Mouse (Mus musculus) myocyte (in vitro differentiated cells): ENCODE measurements around the gene Tinf2.

Experiments used
- CEBPB ChIP-seq: IDR thresholded peaks from 2 replicates; pipeline ENCODE4 v1.6.1; 2011; ENCODE audit warnings: mild to moderate bottlenecking, moderate library complexity; ENCODE audit not compliant: poor library complexity, insufficient read depth, severe bottlenecking
- E2F4 ChIP-seq: IDR thresholded peaks from one replicate; pipeline ENCODE4 v1.6.1; 2011; ENCODE audit warnings: mild to moderate bottlenecking, control low read depth, moderate library complexity; ENCODE audit not compliant: insufficient read depth
- MAX ChIP-seq: IDR thresholded peaks from one replicate; pipeline ENCODE4 v1.6.1; 2011; ENCODE audit warnings: low read depth, mild to moderate bottlenecking, control low read depth
- MYOD1 ChIP-seq, 3 experiments: IDR thresholded peaks; one replicate each; pipeline ENCODE4 v1.6.1; 2011; ENCODE audit warnings: control low read depth in 2 of 3, low read depth in 2 of 3, mild to moderate bottlenecking in 2 of 3, moderate library complexity in 1 of 3; ENCODE audit not compliant: insufficient read length in 2 of 3, control insufficient read depth in 1 of 3
- MYOG ChIP-seq, 3 experiments: IDR thresholded peaks; one replicate each; pipeline ENCODE4 v1.6.1; 2011; ENCODE audit warnings: control low read depth in 2 of 3, low read depth in 2 of 3, mild to moderate bottlenecking in 2 of 3; ENCODE audit not compliant: insufficient read length in 2 of 3, control insufficient read depth in 1 of 3, insufficient read depth in 1 of 3
- POLR2A ChIP-seq: IDR thresholded peaks from one replicate; pipeline ENCODE4 v1.6.1; 2011; ENCODE audit warnings: low read depth, mild to moderate bottlenecking, control low read depth, moderate library complexity; ENCODE audit not compliant: insufficient read length
- POLR2AphosphoS2 ChIP-seq: IDR thresholded peaks from one replicate; pipeline ENCODE4 v1.6.1; 2011; ENCODE audit warnings: low read depth, control low read depth; ENCODE audit not compliant: insufficient read length
- REST ChIP-seq: IDR thresholded peaks from one replicate; pipeline ENCODE4 v1.6.1; 2011; ENCODE audit warnings: mild to moderate bottlenecking, control low read depth, moderate library complexity; ENCODE audit not compliant: insufficient read depth, insufficient read length
- SRF ChIP-seq: IDR thresholded peaks from one replicate; pipeline ENCODE4 v1.6.1; 2011; ENCODE audit warnings: low read depth; ENCODE audit not compliant: control insufficient read depth, insufficient read length
- TCF12 ChIP-seq: IDR thresholded peaks from one replicate; pipeline ENCODE4 v1.6.1; 2011; ENCODE audit warnings: mild to moderate bottlenecking, control low read depth; ENCODE audit not compliant: poor library complexity, insufficient read depth, severe bottlenecking
- TCF3 ChIP-seq: IDR thresholded peaks from one replicate; pipeline ENCODE4 v1.6.1; 2011; ENCODE audit warnings: low read depth, control low read depth; ENCODE audit not compliant: insufficient read length
- USF1 ChIP-seq: IDR thresholded peaks from one replicate; pipeline ENCODE4 v1.6.1; 2011; ENCODE audit warnings: low read depth, mild to moderate bottlenecking, control low read depth, moderate library complexity

DNA sequence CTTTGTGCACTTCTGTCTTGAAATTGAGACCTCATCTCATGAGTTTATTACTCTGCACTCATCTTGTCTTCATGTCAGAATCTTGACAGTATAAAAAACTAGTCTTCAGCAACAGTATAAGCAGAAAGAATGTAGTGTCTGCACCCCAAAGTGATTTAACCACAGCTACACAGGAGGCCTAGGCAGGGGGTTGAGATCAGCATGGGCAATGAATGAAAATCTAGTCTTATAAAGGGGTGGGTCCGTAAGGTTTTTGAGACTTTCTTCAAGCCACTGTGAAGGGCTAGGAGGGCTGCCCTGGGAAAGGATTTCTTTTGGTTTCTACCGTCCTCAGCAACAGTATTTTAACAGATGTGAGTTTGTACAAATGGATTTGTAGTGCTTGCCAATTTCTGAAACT lies 21.0 kb downstream of the Tinf2 start:
- no peak for TF ChIP-seq POLR2A
- TF ChIP-seq REST: no peak
- TF ChIP-seq MYOG (IDR thresholded peaks at IDR 0.05; ENCODE audit: control insufficient read depth in 1 of 3, insufficient read depth in 1 of 3, insufficient read length in 2 of 3, low read depth in 2 of 3): no peak
- no peak for TF ChIP-seq USF1
- TF ChIP-seq TCF12: no peak
- TF ChIP-seq MAX: no peak
- TF ChIP-seq SRF: no peak
- TF ChIP-seq POLR2AphosphoS2: no peak
- no peak for TF ChIP-seq TCF3
- no peak for TF ChIP-seq CEBPB
- TF ChIP-seq MYOD1 (IDR thresholded peaks at IDR 0.05; ENCODE audit: control insufficient read depth in 1 of 3, insufficient read length in 2 of 3, low read depth in 2 of 3): no peak
- TF ChIP-seq E2F4: no peak
